Mouse (Mus musculus): ENCODE data around the gene Lrrc25.
"Not testable (repeated sequence)": the region's sequence is repeated elsewhere in the genome, so short reads cannot be mapped to it uniquely, and the experiment has no call there.

The Lrrc25 gene

DNA sequence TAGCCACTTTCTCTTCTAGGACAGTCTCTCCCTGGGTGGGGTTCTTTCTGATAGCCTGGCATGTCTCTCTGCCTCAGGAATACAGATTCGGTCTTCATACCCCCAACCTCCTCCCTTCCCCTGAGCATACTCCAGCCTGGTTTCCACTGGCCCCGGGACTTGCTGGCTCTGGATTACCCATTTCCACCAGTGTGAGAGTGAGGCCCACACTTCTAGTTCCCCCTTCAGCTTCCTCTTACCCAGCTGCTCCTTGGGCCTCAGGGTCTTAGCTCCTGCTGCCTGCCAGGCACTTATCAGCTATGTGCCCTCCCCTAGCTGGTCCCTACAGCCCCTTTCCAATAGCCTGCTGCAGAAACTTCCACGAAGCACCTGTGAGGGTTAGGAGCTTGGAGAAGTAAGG, at the start of gene Lrrc25:
Lrrc25 (plus strand) TSS at position 262 of the 400 bp plus-strand sequence.
- DNase-seq = no peak

DNA sequence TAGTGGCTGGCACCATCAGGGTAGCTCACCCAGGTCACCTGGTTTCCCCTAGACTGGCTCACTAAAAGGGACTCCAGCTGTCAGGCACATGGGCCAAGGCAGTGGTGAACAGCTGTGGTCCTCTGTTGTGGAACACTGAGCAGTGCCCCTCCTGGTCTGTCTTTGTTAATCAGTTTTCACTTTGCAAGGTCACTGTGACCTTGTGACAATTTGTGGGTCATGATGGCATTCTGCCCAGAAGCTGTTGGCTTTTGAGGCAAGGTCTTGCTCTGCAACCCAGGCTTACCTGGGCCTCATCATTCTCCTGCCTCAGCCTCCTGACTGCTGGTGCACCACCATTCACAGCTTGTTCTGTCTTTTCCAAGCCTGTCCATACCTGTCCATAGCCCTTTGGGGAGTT, 45.6 kb upstream of the Lrrc25 start:
- DNase-seq = no peak

DNA sequence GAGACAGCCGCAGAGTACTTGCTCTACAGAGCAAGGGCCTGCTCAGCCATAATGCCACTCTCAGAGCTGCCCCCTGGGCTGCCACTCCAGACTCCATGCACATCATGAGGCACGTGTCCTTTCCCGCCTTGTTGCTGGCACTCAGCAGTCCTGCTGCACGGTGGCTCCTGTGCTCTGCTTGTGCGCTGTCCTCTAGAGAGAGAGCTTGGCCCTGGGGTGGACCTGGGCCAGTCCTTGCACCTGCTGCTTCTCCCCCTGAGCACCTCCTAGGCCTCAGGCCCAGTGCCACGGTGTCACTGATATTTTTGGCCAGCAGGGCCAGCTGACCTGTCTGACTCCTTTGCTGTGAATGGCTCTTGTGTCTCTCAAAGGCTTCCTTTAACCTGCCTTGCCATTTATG, 45.0 kb upstream of the Lrrc25 start:
- no peak for DNase-seq

DNA sequence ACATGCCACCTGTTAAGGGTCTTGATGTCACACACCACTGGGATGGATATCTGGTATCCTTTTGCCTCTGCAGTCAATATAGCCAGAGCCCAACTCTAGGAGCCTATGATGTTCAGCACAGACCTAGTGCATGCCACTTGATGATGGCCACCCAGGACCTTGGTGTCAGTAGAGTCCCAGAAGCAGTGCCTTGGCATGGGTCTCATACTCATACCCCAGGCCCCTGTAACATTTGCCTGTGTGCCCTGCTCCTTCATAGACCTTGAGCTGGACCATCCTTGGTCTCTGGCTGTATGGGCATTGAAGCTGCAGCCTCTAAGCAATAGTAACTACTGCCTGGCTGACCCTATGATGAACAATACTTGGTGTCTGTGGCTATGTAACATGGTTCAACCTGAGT, 41.7 kb upstream of the Lrrc25 start:
- DNase-seq = no peak

DNA sequence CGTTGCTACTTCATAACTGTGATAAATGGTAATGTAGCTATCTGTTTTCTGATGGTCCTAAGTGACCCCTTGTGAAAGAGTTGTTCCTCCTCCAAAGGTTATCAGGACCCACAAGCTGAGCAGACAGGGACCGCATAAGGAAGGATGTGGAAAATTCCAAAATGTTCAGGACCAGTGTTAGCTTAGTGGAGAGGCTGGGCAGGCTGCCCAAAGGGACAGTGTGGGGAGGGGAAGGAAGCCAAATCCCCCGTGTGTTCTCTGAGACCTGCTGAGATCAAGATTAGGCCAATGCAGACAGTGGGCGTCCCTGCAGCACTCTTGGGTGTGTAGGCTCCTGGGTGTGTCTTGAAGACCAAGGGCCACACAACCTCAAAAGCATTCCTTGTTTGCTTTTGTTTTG, 41.0 kb upstream of the Lrrc25 start:
- DNase-seq = no peak

DNA sequence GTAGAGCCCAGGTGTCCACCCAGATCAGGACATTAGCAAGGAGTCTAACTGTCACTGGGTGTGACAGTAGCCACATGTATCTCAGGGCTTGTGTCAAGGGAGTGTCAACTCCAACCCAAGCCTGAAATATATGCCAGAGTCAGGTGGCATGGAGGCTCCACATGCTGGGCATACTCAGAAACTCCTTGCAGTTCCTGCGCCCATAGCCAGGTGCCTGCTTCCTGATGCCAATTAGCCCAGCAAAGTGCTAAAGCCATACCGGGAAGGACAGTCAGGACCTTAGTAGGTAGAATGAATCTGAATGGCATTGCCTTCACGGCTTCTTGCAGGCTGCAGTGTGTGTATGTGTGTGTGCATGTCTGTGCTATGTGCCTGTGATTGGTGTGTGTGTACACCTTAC, 38.7 kb upstream of the Lrrc25 start:
- no peak for DNase-seq

DNA sequence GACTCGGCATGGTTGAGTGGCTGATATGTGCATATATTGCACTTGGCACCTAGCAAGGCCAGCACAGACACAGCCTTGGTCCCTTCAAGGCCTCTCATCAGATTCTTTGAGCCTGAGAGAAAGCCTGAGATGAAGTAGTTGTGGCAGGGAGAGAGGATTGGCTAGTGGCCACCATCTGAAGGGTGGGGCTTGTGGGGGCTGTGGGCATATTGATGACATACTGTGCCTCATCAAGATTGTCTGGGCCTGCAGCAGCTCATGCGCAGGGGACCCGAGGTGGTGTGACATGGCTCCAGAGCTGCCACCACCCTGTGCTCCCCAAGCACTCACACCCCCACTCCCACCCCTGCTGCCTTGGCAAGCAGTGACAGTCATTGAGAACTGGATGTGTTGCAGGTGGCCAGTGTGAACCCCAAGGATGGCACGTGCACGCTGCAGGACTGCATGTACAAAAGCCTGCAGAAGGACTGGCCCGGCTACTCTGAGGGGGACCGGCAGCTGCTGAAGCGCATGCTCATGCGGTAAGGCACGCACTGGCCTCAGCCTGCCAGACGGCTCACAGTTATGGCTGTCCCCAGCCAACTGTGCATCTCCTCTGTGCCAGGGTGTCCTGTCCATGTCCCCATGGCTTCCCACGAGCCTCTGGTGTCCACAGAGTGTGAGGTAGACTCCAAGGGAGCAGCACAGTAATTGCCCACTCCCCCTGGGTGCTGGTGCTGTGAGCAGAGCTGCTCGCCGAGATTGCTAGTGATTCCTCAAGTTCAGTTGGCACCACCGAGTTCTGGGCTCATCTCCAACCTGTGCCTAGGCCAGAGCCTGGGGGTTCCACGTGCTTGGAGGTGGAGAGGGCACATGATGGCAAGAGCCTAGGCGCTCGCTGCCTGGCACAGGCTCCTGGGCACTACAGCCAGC, 32.2 kb upstream of the Lrrc25 start:
- DNase-seq = no peak

DNA sequence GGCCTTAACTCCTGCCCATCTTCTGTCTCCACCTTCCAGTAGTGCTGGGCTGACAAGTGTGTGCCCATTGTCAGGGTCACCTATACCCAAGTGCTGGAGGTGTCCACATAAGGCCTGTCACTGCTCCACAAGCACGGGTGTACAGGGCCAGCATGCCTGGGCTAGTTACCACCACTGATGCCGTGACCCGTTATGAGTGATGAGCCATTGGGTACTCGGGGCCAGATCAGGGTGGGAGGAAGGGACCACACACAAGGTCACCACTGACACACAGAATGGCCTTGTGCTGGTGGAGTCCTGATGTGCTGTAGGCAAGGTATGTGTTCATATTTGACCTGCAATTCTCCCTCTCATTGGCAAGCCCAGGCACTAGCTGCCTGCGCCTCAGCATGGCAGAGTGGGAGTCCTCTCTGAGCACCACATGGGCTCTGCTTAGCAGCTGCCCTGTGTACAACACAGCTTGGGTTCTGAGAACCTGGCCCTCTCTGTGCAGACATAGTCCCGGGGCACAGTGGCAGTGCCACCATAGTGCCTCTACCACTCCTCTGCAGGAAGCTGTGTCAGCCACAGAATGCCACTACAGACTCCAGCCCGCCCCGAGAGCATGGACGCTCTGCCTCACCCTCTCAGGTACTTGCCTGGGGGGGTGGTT, 31.2 kb upstream of the Lrrc25 start:
- no peak for DNase-seq

DNA sequence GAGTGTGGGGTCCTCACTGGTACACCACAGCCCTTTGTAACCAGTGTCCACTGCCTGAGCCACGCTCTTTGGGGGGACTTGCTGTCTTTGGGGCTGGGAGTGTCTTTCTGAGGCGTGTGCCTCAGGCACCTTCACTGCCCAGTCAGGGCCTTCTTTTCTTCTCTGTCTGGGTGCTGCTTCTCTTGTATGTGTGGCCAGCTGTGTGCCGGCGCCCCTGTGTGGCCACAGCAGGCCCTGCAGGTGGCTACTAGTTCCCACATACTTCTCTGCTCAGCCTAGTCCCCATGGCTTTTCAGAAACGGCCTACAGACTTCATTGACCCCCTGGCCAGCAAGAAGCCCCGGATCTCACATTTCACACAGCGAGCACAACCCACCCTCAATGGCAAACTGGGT, 30.7 kb upstream of the Lrrc25 start:
- peak; percentile 55 for DNase-seq

DNA sequence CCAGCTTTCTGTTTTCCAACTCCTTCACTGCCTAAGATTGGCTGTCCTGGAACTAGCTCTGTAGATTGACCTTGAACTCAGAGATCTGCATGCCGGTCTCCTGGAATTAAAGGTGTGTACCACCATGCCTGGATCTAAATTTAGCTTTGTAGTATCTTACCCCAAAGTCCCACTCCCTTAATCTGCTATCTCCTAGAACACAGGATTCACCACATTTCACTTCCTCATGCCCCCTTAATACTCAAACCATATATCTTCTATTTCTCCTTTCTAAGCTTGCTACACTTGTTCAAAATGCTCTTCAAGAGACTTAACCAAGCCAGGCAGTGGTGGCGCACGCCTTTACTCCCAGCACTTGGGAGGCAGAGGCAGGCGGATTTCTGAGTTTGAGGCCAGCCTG, 28.0 kb upstream of the Lrrc25 start:
- DNase-seq = not testable (repeated sequence)

DNA sequence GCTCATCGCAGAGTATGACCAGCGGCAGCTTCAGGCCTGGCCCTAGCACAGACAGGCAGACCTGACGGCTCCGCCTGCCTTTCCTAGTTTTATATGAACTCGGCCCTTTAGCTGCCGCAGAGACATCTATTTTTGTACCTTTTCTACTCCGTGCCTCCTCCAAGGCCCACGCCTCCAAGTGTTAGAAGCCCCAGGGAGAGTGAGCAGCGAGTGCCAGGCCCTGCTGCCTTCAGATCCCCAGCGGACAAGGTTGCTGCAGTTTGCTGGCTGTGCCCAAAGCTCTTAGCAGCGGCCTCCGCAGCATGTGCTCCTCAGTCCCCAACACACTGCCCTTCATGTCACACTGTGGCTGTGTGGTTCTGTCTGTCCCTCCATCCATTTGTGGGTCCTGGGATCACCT, 24.4 kb upstream of the Lrrc25 start:
- no peak for DNase-seq

DNA sequence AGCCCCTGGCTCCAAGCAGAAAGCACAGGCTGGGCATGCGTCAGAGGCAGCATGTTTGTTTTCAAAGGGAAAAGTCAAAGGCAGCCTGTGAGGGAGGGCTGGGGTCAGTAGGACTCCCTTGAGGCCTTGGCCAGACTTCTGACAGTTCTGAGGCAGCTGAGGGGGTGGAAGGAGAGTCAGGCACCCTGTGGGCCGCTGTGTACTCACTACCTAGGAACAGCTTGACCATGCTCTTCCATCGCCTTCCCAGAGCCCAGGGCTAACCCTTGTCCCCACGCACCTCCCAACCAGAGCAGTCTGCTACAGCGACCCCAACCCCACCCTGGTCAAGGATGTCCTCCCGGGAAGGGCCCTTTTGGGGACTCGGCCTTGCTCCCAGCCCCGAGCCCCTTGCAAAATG, 22.8 kb upstream of the Lrrc25 start:
- no peak for DNase-seq

DNA sequence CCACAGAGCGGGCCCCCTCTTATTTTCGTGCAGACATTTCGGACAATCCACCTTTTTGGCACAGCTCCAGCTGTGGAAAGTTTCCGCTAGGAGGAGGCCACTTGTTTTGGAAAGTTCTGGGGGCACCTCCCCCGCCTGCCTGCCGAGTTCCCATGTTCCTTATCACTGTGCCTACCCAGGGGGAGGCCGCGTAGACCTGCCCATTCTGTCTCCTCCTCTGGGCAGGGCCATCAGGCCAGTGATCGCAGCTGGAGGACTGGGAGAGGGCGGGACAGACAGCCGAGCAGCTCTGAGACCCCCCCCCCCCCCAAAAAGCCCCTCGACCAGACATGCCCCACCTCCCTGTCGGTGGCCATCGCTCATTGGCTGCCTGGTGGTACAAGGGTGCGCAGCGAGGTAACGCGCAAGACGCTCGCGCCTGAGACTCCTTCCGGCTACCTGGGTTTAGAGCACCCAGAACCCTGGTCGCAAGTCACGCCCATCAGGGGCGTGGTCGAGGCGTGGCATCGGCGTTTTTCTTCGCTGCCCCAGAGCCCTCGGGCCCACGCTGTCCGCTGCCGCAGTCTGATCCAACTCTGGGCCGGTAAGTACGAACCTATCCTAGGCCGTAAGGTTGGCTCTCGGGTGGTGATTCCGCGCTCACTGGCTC, 21.9 kb upstream of the Lrrc25 start, which contains the start of gene Isyna1:
Isyna1 (plus strand) TSS at position 413 of the 649 bp plus-strand sequence.
- peak; percentile 69 for DNase-seq

DNA sequence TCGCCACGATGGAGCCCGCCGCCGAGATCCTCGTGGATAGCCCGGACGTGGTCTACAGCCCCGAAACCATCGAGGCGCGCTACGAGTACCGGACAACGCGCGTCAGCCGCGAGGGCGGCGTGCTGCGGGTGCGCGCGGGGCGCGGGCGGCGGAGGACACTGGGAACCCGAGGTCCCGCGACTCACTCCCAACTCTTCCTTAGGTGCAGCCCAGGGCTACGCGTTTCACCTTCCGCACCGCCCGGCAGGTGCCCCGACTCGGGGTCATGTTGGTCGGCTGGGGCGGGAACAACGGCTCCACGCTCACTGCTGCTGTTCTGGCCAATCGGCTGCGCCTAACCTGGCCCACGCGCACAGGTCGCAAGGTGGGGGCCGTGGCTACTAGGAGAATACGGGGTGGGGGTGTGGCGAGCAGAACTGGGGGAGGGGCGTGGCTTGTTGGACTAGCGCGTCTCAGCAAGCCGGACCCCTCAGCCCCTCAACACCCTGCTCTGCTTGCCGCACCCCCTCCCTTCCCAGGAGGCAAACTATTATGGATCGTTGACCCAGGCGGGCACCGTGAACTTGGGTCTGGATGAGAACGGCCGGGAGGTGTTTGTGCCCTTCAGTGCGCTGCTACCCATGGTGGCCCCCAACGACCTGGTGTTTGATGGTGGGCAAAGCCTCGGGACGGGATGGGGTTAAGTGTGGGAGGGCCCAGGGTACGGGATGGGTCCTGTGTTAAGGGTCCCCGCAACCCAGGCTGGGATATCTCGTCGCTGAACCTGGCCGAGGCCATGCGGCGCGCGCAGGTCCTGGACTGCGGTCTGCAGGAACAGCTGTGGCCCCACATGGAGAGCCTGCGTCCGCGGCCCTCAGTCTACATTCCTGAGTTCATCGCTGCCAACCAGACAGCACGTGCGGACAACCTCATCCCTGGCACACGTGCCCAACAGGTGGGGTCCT, 21.1 kb upstream of the Lrrc25 start:
- peak; percentile 45 for DNase-seq

DNA sequence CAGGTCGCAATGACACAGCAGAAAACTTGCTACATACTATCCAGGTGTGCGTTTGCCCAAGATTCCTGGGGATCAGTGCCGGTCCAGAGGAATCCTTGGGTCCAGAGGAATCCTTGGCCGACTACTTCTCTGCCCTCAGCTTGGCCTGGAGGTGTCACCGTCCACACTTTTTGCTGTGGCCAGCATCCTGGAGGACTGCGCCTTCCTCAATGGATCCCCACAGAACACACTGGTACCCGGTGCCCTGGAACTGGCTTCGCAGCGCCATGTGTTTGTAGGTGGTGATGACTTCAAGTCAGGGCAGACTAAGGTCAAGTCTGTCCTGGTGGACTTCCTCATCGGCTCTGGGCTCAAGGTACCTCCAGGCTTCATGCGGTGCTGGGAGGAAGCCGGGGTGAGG, 20.1 kb upstream of the Lrrc25 start:
- no peak for DNase-seq

DNA sequence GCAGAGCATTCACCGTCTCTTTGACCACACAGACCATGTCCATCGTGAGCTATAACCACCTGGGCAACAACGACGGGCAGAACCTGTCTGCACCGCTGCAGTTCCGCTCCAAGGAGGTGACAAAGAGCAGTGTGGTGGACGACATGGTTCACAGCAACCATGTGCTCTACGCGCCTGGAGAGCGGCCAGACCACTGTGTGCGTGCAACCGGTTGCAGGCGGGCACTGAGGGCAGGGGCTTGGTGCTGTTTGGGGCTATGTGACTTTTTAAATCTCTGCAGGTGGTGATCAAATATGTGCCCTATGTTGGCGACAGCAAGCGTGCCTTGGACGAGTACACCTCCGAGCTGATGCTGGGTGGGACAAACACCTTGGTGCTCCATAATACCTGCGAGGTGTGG, 19.7 kb upstream of the Lrrc25 start:
- no peak for DNase-seq

DNA sequence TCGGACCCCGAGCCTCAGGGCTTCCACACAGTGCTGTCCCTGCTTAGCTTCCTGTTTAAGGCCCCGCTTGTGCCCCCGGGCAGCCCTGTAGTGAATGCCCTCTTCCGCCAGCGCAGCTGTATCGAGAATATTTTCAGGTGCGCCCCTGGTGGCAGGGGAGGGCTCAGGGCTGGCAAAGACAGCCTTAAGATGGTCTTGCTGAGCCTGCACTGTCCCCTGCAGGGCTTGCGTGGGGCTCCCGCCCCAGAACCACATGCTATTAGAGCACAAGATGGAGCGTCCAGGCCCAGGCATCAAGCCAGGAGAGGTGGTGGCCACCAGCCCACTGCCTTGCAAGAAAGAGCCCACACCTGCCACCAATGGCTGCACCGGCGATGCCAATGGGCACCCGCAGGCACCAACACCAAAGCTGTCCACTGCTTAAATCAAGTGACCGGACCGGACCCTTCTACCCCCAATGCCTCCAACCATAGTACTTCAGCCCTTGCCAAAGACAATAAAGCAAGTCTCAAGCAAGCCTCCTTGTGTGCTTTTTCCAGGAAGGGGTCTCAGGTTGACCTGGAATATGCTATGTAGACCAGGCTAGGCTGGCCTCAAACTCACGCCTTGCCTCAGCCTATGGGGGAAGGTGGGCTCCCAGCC, 19.1 kb upstream of the Lrrc25 start:
- peak; percentile 60 for DNase-seq

DNA sequence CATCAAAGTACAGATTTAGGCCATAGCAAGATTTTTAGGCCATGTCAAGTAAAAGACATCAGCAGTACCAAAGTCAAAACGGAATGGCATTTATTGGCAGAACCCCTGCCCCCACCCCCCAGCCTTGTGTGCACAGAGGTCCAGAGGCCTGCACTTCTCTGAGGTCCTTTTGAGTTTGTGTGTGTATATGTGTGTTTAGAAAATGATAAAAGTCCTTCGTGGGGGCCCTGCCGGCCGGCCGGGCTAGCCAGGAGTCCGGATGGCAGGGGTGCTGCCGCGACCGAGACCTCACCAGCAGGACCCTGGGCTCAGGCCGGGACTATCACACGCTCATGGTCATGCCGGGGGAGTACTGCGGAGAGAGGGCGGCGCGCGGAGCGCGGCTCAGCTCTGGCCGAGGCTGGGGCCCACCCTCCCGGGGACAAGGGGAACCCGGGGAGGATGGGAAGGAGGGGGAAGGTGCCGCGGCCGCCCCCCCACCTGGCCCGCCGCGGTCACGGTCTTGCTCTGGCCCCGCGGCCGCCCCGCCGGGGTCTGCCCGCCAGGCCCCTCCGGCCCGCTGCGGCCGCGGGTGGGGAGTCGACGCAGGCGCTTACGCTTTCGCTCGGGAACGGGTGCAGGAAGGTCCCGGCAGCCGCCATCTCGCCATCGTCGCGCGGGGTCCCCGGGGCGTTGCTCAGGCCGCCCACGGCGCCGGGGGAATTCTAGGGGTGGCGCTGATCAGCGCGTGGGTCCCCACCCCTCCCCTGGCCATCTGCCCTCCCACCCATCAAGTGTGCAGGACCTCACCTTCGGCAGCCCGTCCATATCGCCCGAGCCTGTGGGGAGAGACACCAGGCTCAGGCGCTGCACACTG, 18.3 kb upstream of the Lrrc25 start:
- no peak for DNase-seq

DNA sequence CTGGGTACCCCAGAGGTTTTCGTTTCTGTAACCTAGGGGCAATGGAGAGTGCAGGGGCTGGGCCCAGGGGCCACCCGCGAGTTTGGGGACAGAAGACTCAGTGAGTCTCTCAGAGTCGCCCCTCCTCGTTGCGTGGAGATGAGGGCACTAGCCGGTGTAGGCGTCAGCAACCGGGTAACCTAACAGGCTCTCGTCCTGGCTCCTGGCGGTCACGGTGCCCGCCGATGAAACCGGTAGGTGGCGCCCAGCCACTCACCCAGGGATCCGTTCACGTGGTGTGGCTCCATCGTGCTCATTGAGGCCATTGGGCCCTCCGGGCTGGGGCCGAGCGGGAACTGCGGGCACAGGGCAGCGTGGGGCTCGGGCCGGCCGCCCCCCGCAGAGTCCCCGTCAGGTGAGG, 17.7 kb upstream of the Lrrc25 start:
- DNase-seq = peak; percentile 85

DNA sequence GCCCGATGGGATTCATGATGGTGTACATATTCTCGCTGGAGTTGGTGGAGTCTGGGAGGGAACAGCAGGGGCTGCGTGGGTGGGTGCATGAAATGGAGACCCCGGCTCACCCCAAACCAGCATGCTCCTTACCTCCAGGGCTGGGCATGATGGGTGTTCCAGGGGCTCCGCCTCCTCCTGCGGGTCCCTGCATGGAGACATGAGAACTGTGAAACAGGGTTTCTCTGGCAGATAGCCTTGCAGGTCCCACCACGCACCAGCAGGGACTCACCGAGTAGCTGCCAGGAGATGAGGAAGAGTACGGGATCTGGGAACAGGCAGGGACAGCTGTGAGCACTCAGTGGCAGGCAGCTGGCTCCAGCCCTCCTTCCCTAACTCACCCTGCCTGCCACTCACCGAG, 17.2 kb upstream of the Lrrc25 start:
- DNase-seq = no peak

Data from right cerebral cortex, postnatal 14 days (tissue).